Mouse (Mus musculus): ENCODE results near the gene Fgfr2. TPM values are rescaled to one million over a fixed set of nuclear protein-coding genes. Genes with fewer than 3 reads are reported as not detected.

The Fgfr2 gene
- polyA plus RNA-seq, 1 experiment = 1.7 TPM

DNA sequence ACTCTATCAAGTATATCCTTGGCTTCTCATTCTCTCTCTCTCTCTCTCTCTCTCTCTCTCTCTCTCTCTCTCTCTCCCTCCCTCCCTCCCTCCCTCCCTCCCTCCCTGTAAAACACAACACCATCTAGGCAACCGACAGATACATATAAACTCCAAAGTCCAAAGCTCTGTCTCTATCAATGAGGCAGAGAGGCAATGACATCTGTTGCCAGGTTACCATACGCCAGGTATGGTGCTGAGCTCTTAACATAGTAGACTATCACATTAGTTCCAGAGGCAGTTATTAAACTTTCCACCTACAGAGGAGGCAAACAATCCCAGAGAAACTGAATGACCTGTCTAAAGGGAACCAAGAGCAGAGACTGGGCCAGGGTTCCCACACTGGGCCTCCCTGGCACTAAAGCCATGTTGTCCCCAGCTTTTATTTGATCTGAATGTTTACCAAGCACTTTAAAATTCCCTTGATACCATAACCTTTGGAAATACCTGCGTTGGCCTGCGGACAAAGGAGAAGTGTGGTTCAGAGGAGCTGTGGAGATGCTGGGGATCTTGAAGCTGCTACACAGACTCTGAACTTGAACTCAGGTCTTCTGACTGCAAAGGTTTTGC lies 2268.4 kb downstream of the Fgfr2 start:
- no peak overlapping the region for H3ac ChIP-seq (ENCODE audit: control insufficient read depth, insufficient read length, low read depth)
- no peaks in the 10 kb centered on the region for H3K79me3 ChIP-seq (ENCODE audit: low read depth)
- no peaks in the 10 kb centered on the region for H3K79me2 ChIP-seq (ENCODE audit: control insufficient read depth, insufficient read depth)
- no peak overlapping the region for H3K4me3 ChIP-seq (ENCODE audit: insufficient read depth, poor library complexity, severe bottlenecking)
- no peaks in the 10 kb centered on the region for H3K27me3 ChIP-seq (ENCODE audit: control insufficient read depth, insufficient read depth, insufficient read length)
- H3K36me3 ChIP-seq (ENCODE audit: control insufficient read depth, insufficient read depth) = no peaks in the 10 kb centered on the region
- no peak for TF ChIP-seq FOSL1 (IDR thresholded peaks at IDR 0.05; ENCODE audit: insufficient read depth, low read length, poor library complexity, severe bottlenecking)
- TF ChIP-seq CTCF (IDR thresholded peaks at IDR 0.05; ENCODE audit: control insufficient read depth, insufficient read depth, insufficient read length) = no peak
- TF ChIP-seq MYOG (IDR thresholded peaks at IDR 0.05; ENCODE audit: control insufficient read depth, extremely low read depth, insufficient read length) = no peak
- TF ChIP-seq MYOD1 (IDR thresholded peaks at IDR 0.05; ENCODE audit: control insufficient read depth, insufficient read length, low read depth) = no peak
- TF ChIP-seq MAX (IDR thresholded peaks at IDR 0.05) = no peak
- no peak for TF ChIP-seq USF1 (IDR thresholded peaks at IDR 0.05; ENCODE audit: low read depth)
- no peak for TF ChIP-seq CEBPB (IDR thresholded peaks at IDR 0.05; ENCODE audit: low read depth)

- Histone ChIP-seq H3K36me3 (ENCODE audit: control insufficient read depth, insufficient read depth) (no peaks in the 10 kb centered on the region), H3K79me2 (ENCODE audit: control insufficient read depth, insufficient read depth) (no peaks in the 10 kb centered on the region), H3K79me3 (ENCODE audit: low read depth) (no peaks in the 10 kb centered on the region), H3K4me3 (ENCODE audit: insufficient read depth, poor library complexity, severe bottlenecking) (no peak overlapping the region), H3K27me3 (ENCODE audit: control insufficient read depth, insufficient read depth, insufficient read length) (no peaks in the 10 kb centered on the region), H3ac (ENCODE audit: control insufficient read depth, insufficient read length, low read depth) (no peak overlapping the region)
- TF ChIP-seq FOSL1 (IDR thresholded peaks at IDR 0.05; ENCODE audit: insufficient read depth, low read length, poor library complexity, severe bottlenecking) (no peak), MYOG (IDR thresholded peaks at IDR 0.05; ENCODE audit: control insufficient read depth, extremely low read depth, insufficient read length) (no peak), MAX (IDR thresholded peaks at IDR 0.05) (no peak), USF1 (IDR thresholded peaks at IDR 0.05; ENCODE audit: low read depth) (no peak), MYOD1 (IDR thresholded peaks at IDR 0.05; ENCODE audit: control insufficient read depth, insufficient read length, low read depth) (no peak), CEBPB (IDR thresholded peaks at IDR 0.05; ENCODE audit: low read depth) (no peak), CTCF (IDR thresholded peaks at IDR 0.05; ENCODE audit: control insufficient read depth, insufficient read depth, insufficient read length) (no peak)
Measured at GRCm38 (mm10) chr7:130847164-130847718, 2275.9 kb downstream of the Fgfr2 start.

DNA sequence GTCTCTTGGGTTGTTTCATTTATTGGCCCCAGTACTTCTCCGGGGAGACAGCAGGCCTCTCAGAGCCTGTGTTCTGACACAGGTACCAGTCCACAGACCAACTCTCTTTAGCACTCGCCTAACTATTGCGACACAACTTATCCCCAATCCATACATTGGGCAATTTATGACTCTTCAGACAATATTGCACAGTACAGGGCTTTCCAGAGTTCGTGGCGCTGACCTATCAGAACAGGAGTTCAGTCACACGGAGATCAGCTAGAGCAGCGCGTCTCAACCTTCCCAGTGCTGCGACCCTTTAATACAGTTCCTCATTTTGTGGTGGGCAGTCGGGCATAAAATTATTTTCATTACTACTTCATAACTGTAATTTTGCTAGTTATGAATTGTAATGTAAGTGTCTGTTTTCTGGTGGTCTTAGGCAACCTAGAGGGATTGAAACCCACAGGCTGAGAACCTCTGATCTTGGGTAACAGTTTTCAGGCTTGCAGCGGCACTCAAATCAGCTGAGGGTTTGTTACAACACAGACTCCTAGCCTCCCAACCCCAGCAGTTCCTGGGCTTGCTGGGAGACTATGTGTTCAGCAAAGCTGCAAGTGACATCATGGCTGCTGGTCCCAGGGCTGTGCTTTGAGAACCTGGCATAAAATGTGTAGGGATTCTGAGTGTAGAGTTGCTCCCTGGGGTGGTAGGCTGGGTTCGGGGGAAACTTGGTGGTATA lies 2283.6 kb downstream of the Fgfr2 start:
- Histone ChIP-seq H3K27me3 (ENCODE audit: control insufficient read depth, insufficient read depth, insufficient read length) (no peaks in the 10 kb centered on the region), H3K36me3 (ENCODE audit: control insufficient read depth, insufficient read depth) (no peaks in the 10 kb centered on the region), H3K79me2 (ENCODE audit: control insufficient read depth, insufficient read depth) (no peaks in the 10 kb centered on the region), H3ac (ENCODE audit: control insufficient read depth, insufficient read length, low read depth) (no peak overlapping the region), H3K79me3 (ENCODE audit: low read depth) (no peaks in the 10 kb centered on the region), H3K4me3 (ENCODE audit: insufficient read depth, poor library complexity, severe bottlenecking) (no peak overlapping the region)
- TF ChIP-seq CEBPB (IDR thresholded peaks at IDR 0.05; ENCODE audit: low read depth) (no peak), CTCF (IDR thresholded peaks at IDR 0.05; ENCODE audit: control insufficient read depth, insufficient read depth, insufficient read length) (no peak), USF1 (IDR thresholded peaks at IDR 0.05; ENCODE audit: low read depth) (no peak), MAX (IDR thresholded peaks at IDR 0.05) (no peak), MYOG (IDR thresholded peaks at IDR 0.05; ENCODE audit: control insufficient read depth, extremely low read depth, insufficient read length) (no peak), MYOD1 (IDR thresholded peaks at IDR 0.05; ENCODE audit: control insufficient read depth, insufficient read length, low read depth) (no peak), FOSL1 (IDR thresholded peaks at IDR 0.05; ENCODE audit: insufficient read depth, low read length, poor library complexity, severe bottlenecking) (no peak)

DNA sequence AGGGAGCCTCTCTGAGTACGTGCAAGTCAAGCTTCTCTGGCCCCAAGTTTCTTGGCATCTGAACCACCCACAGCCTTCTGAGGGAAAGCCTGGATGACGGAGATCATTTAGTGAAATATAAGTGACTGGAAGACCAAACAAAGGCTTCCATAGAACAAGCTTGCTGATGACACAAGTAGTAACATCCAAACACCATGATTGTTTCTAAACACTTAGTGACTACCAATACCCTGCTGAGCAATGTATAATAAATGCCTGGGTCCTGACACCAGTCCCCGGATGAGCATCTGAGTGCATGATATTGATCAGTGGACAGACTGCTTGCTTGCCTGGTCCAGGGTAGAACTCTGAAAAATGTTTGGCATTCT lies 2284.5 kb downstream of the Fgfr2 start:
- no peak for TF ChIP-seq MAX (IDR thresholded peaks at IDR 0.05)
- no peak for TF ChIP-seq MYOD1 (IDR thresholded peaks at IDR 0.05; ENCODE audit: control insufficient read depth, insufficient read length, low read depth)
- TF ChIP-seq MYOG (IDR thresholded peaks at IDR 0.05; ENCODE audit: control insufficient read depth, extremely low read depth, insufficient read length) = no peak
- TF ChIP-seq CTCF (IDR thresholded peaks at IDR 0.05; ENCODE audit: control insufficient read depth, insufficient read depth, insufficient read length) = no peak
- no peak for TF ChIP-seq FOSL1 (IDR thresholded peaks at IDR 0.05; ENCODE audit: insufficient read depth, low read length, poor library complexity, severe bottlenecking)
- no peak for TF ChIP-seq CEBPB (IDR thresholded peaks at IDR 0.05; ENCODE audit: low read depth)
- TF ChIP-seq USF1 (IDR thresholded peaks at IDR 0.05; ENCODE audit: low read depth) = no peak
- Histone ChIP-seq H3K4me3 (ENCODE audit: insufficient read depth, poor library complexity, severe bottlenecking) (no peak overlapping the region), H3K79me3 (ENCODE audit: low read depth) (no peaks in the 10 kb centered on the region), H3K27me3 (ENCODE audit: control insufficient read depth, insufficient read depth, insufficient read length) (no peaks in the 10 kb centered on the region), H3ac (ENCODE audit: control insufficient read depth, insufficient read length, low read depth) (no peak overlapping the region), H3K79me2 (ENCODE audit: control insufficient read depth, insufficient read depth) (no peaks in the 10 kb centered on the region), H3K36me3 (ENCODE audit: control insufficient read depth, insufficient read depth) (no peaks in the 10 kb centered on the region)

DNA sequence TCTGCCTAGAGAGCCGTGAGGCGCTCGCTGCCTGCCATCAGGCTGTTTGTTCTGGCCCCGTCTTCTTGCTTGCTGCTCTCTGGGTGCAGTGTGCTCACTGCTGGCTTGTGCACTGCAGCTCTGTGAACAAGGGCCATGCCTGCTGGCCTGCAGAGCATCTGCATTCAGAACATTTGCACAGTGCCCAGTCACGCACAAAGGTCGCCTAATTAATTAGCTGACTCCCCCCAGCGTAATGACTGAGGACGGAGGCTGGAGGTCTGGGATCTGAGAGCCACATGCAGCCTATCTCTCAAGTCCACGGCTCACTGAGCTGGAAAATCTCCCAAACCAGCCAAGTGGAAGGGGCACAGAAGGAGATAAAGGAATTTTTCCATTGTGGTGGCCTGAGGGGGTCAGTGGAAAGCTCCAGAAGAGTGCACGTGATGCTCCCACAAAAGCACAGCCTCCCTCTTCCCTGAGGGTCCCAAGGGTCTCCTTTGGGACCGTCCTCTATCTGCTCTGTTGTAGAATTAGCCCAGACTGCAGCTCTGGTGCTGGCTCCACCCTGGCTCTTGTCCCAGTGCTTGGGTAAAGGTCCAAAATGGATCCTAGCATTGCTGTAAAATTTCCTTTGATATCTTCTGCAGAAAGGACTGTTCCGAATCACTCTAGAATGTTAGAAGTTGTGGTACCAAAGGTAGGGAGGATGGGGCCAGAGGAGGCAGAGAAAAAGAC lies 2285.1 kb downstream of the Fgfr2 start:
- H3K79me3 ChIP-seq (ENCODE audit: low read depth) = no peaks in the 10 kb centered on the region
- TF ChIP-seq CEBPB (IDR thresholded peaks at IDR 0.05; ENCODE audit: low read depth) (no peak), MAX (IDR thresholded peaks at IDR 0.05) (no peak), MYOG (IDR thresholded peaks at IDR 0.05; ENCODE audit: control insufficient read depth, extremely low read depth, insufficient read length) (no peak), CTCF (IDR thresholded peaks at IDR 0.05; ENCODE audit: control insufficient read depth, insufficient read depth, insufficient read length) (no peak), MYOD1 (IDR thresholded peaks at IDR 0.05; ENCODE audit: control insufficient read depth, insufficient read length, low read depth) (no peak), FOSL1 (IDR thresholded peaks at IDR 0.05; ENCODE audit: insufficient read depth, low read length, poor library complexity, severe bottlenecking) (no peak), USF1 (IDR thresholded peaks at IDR 0.05; ENCODE audit: low read depth) (no peak)
- no peaks in the 10 kb centered on the region for H3K36me3 ChIP-seq (ENCODE audit: control insufficient read depth, insufficient read depth)

More for the DNA sequence above, 2285.1 kb downstream of the Fgfr2 start:
- Histone ChIP-seq H3ac (ENCODE audit: control insufficient read depth, insufficient read length, low read depth) (no peak overlapping the region), H3K79me2 (ENCODE audit: control insufficient read depth, insufficient read depth) (no peaks in the 10 kb centered on the region), H3K4me3 (ENCODE audit: insufficient read depth, poor library complexity, severe bottlenecking) (no peak overlapping the region), H3K27me3 (ENCODE audit: control insufficient read depth, insufficient read depth, insufficient read length) (no peaks in the 10 kb centered on the region)
